Mouse (Mus musculus) bone marrow, adult 2 months (tissue): ENCODE results near the gene Hydin.

Experiments used
- CTCF ChIP-seq: fragments of 200-500 bp; IDR thresholded peaks from 2 replicates; pipeline ENCODE4 v1.5.1; 2011; ENCODE audit warnings: low read length, control low read depth; ENCODE audit not compliant: control insufficient read depth, insufficient read depth
- POLR2A ChIP-seq: fragments of 200-500 bp; IDR thresholded peaks from 2 replicates; pipeline ENCODE4 v1.6.1; 2011; ENCODE audit warnings: low read depth, mild to moderate bottlenecking, control low read depth, low read length, borderline replicate concordance; ENCODE audit not compliant: control insufficient read depth

- TF ChIP-seq POLR2A: no peak
- TF ChIP-seq CTCF: no peak
These were observed 19.5 kb upstream of the Hydin start for GRCm38 (mm10) chr8:110247238-110247637.
